Mouse (Mus musculus) cerebellum, adult 9-10 months (tissue): Measurements from ENCODE around the gene Zdhhc4.
A peak's percentile ranks its signal among the peaks of the same experiment; 100 is the strongest.

Experiments
- DNase-seq: peaks from one replicate; pipeline ENCODE4 v3.0.0; 2022

Zdhhc4 gene

DNA sequence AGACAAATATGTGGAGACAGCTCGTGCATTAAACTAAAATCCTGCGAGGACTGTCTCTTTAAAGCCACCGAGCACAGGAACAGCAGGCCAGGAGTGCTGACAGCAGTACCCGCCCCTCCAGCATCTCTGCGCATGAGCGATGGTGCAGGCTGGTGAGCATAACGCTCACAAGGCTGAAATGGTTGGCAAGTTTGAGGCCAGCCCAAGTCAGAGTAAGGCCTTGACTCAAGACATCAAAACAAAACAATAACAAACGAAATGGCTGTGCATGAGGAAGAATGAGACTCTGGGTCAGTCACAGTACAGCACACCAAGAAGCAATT is 11.8 kb downstream of the Zdhhc4 start:
- DNase-seq = no peak

GRCm38 (mm10) chr5:143316605-143317287 is 12.3 kb downstream of the Zdhhc4 start:
- DNase-seq = peak; percentile 54

DNA sequence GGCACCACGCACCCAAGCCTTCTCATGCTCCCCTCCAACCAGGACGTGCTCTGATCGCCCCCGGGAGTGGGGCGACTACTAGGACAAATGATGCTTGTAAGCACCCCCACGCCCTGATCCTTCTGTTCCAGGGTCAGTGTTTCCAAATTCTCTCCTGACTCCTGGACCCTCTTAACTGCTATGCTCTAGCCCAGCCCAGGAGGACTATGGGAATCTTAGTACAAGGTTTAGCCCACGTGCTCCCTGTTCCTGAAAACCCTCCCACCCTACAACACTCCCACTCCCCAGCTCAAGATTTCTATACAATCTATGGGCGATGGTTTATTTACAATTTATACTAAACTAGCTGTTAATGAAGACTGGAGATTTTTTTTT is 13.6 kb downstream of the Zdhhc4 start:
- DNase-seq = no peak

- DNase-seq = peak; percentile 86
These were observed 14.1 kb downstream of the Zdhhc4 start, which contains the start of gene E130309D02Rik for GRCm38 (mm10) chr5:143314730-143315513. TSS of gene E130309D02Rik (minus strand) at chr5:143315360.

DNA sequence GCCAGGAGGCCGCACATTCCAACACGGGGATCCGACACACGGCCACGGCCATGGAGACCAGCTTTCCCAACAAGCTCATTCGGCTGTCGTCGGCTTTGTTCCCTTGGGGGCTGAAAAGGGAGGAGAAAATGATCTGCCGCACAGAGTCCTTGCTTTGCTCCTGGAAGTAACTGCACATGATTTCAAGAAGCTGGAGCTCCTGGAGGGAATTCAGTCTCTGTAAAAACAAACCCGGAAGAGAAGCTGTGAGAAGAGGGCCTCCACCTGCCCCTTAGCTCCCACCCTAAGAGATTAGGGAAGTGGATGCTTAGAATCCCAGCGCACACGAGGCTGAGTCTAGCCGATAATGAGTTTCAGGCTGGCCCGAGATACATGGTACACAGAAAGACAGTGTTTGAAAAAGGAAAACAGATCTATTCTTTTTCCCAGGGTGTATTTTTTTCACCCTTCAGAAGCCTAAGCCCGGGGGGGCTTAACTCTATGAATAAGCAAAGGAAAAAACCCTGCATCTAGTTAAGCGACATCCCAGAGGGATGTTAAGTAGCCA is 14.8 kb downstream of the Zdhhc4 start:
- DNase-seq = no peak

GRCm38 (mm10) chr5:143311886-143312285 is 17.2 kb downstream of the Zdhhc4 start:
- peak; percentile 88 for DNase-seq

- no peak for DNase-seq
These were observed 19.1 kb downstream of the Zdhhc4 start for GRCm38 (mm10) chr5:143309916-143310315.

DNA sequence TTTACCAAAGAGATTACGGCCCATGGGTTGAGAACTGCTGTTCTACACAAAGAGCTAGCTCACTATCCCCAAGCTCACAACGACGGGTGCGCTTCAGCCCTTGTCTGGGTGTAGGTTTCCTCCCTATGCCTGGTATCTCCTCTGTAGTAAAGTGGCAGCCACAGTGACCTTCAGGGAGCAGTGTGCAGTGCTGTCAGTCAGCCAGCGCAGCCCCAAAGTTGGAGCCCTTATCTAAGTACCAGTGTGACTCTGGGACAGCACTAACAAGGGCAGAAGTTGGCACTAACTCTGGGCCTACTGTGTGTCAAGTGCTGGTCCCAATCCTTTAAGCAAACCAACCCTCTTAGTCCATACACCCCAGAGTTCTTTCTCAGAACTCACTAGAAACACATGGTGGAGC is 20.2 kb downstream of the Zdhhc4 start:
- no peak for DNase-seq

DNA sequence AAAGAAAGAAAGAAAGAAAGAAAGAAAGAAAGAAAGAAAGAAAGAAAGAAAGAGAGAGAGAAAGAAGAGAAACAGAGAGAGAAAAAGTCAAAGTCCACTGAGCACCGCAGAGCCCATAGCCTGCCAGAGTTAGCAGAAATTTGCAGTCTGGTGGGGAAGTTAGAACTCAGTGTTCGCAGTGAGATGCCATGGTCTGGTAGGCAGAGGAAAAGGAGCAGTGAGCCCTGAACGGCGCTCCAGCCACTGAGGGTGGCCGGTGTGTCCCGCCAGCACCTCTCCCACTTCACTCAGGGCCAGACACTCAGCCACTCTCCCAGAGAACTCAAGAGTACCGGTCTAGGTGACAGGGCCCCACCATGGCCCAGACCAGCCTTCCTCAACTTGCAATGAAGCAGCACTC is 24.8 kb downstream of the Zdhhc4 start:
- DNase-seq = no peak

DNA sequence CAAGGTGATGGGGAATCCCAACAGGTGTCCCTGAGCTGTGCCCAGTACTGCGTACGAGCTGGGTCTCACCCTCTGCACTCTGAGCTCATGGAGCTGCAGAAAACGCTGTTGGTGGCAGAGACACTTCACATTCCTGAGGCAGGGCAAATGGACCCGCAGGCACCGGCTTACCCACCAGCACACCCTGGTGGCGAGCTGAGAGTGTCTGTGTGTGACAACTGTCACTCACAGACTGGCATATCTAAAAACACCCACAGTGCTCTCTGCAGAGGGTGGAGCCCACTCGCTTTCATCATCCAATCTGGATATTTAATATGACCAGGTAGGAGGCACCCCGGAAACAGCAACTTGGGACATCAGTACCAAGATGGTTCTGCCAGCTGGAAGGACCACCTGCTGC is 27.8 kb downstream of the Zdhhc4 start:
- no peak for DNase-seq

DNA sequence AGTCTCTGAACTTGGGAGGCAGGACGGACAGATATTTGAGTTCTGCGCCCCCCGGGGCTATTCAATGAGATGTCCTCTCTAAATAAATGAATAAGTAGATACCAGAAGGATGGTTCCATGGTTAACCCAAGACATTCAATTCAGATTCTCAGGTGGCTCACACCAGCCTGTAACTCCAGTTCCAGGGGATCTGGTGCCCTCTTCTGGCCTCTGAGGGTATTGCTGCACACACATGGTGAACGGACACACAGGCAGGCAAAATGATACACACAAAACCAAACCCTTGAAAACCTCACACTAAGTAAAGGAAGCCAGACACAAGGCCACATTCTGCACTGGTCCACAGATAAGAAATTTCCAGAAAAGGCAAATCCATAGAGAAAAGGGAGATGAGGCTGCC is 29.4 kb downstream of the Zdhhc4 start:
- peak; percentile 66 for DNase-seq

DNA sequence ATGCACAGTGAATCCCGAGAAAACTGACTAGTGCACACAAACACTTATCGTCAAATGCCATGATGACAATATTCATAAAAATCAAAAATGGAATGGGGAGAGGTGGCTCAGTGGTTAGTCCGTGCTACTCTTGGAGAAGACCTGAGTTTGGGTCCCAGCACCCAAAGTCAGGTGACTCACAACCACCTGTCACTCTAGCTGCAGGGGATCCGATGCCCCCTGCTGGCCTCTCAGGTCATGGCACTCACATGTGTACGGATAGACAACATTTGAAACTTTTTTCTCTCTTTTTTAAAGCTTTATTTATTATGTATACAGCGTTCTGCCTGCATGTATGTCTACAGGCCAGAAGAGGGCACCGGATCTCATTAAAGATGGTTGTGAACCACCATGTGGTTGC is 30.7 kb downstream of the Zdhhc4 start:
- DNase-seq = no peak

DNA sequence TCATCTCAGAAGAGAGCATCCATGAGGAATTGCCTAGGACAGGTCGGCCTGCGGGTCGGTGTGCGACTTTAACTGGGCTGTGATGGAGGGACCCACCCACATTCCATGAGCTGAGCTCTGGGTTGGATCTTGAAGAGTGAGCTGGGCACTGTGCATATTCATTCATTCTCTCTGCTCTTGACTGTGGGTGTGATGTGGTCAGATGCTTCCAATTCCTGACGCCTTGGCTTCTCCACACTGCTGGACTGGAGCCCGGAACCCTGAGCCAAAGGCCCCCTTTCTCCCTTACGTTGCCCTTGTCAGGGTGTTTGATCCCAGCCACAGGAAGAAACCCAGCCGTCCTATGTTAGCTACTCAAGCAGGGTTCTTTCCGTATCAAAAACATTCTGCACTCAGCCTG is 31.1 kb downstream of the Zdhhc4 start:
- no peak for DNase-seq

DNA sequence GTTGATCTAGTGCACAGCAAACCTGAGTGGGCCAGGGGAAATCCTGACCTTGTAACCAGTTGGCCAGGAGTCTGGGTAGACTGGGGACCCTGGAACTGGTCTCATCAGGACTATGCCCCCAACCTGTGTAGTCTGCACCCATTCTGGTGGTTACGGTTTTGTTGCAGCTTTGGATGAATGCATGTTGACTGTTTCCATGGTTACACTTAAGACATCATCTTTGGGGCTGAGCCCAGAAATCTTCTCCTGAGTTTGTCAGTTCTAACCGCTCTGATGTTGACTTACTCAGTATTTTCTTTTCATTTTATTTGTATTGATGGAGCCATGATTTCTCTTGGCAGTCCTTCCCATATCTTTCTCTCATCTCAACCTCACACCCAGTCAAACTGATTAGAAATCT is 33.7 kb downstream of the Zdhhc4 start:
- DNase-seq = no peak

DNA sequence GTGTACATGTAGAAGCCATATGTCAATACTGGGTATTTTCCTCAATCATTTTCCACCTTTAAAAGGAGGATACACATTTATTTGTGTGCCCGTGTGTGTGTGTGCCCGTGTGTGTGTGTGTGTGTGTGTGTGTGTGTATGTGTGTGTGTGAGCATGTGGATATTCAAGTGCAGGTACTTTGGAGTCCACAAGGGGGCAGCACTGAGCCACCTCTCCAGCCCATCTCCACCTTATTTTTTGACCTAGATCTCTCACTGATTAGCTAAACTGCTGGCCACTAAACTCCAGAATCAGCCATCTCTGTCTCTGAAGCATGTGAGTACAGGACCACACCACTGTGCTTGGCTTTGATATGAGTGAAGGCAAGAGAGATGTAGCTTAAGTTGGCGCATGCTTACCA is 34.2 kb downstream of the Zdhhc4 start:
- no peak for DNase-seq

DNA sequence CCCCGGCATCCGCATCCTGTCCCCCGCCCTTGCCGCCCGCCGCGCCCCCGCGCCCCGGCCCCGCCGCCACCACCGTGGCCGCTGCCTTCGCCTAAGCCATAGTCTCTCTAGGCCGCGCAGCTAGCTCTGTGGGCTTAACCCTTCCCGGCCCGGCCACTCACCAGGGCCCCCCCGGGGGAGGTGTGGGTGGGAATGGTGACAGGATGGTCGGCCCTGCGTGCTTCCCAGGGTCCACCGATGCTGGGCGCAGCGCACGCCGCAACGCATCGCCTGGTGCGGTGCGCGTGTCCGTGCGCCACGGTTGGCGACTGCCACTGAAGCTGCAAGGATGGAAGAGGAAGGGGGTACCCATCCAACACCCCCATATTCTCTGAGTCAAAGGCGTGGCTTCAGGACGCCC is 35.7 kb downstream of the Zdhhc4 start, which contains the start of gene Zfp853:
Gene Zfp853 (minus strand): TSS at position 220 of the 400 bp plus-strand sequence.
- no peak for DNase-seq

DNA sequence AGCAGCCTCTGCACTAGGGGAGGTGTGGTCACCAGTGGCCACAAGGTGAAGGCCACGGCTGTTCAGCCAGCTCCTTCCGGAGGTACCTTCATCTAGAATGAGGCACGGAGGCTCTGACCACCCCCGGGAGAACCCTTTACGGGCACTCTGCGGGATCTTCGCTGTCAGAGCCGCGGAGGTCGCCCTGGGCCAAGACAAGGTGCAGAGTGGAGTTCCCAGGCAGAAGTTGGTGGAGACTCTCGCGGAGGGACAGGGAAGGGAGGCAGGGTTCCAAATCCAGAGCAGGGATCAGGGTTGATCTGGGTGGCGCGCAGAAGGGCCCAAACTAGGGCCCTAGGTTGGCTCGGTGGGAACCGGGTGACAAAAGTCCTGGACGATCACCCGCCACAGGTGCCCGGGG is 36.2 kb downstream of the Zdhhc4 start:
- no peak for DNase-seq

DNA sequence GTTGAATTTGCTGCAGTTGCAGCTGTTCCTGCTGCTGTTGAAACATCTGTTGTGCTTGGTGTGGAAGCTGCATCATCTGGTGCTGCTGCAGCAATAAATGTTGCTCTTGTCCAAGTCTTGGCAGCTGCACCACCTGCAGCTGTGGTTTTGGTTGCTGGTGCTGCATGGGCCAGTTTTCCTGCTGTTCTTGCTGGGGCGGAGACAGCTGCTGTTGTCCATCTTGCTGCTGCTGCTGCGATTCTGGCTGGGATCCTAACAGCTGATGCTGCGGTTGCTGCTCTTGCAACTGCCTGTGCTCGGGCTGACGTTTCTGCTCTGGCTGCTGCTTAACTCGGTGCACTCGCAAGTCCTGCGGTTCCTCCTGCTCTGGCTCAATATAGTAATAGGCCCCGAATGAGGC is 39.8 kb downstream of the Zdhhc4 start:
- no peak for DNase-seq

GRCm38 (mm10) chr5:143288378-143288911 is 40.6 kb downstream of the Zdhhc4 start:
- DNase-seq = no peak

GRCm38 (mm10) chr5:143287774-143288328 is 41.2 kb downstream of the Zdhhc4 start:
- DNase-seq = peak; percentile 51

DNA sequence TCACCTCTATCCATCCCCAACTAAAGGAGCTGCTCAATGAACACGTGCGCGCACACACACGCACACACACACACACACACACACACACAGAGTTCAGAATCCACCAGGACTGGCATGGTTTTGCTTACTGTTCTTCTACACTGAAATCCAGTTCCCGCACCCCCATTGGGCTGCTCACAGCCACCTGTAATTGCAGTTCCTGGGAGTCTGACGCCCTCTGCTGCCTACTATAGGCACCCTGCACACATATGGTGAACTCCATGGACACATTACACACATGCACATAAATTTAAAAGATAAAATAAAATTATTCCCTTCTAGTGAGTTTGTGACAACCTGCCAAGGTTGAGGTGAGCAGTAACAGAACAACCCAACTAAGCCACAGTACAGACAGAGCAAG is 44.3 kb downstream of the Zdhhc4 start:
- DNase-seq = no peak

DNA sequence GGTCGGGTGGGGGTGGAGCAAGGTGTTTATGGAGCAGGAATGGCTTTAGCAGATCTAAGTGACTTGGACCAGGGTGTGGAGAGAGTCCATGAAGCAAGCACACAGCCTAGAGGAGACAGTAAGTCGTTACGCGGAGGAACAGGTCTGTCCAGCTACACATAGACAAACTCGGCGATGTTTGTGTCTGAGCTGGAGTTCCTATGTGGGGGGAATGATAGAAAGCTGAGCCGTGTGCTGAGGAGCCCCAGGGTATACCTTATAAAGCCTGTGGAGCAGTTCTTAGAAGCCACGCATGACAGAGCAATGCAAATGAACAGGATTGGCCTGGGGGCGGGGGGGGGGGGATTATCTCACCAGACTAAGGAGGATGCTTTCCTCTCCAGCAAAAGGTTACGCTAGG is 49.8 kb downstream of the Zdhhc4 start:
- no peak for DNase-seq

DNA sequence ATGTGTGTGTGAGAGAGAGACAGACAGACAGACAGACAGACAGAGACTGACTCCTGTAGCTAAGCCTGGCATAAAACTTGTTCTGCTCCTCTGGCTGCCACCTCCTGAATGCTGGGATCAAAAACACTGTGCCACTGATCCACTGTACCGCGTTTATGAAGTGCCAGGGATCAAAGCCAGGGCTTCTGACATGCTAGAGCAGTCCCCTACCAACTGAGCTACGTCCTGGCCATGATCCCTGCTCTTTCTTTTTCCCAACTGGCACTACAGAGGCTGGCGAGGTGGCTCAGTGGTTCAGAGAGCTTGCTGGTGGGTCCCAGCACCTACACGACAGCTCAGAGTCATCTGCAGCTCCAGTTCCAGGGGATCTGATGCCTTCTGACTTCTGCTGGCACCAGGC is 53.3 kb downstream of the Zdhhc4 start:
- no peak for DNase-seq
